Mouse (Mus musculus): ENCODE data around the gene Elavl1. TPM values are rescaled to one million over a fixed set of nuclear protein-coding genes. Genes with fewer than 3 reads are reported as not detected.

Gene Elavl1
- total and polyA plus RNA-seq, 3 experiments = 55.8 to 112 (median 76.4) TPM

DNA sequence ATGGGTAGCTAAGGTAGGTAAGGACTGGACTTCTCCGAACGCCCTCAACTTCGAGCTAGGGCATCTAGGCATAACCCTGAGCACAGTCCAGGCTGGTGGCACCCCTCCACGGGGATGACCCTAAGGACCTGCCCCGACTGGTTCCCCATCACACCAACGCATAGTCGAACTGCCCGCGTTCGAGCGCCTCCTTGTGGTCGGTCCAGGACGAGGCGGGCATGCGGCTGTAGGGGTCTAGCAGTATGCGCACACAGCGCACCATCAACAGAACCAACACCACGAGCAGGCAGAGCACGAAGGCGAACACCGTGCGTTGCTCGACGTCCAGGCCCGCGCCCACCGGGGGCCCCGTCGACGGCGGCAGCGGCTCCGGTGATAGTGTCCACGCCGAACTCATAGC, 67.0 kb downstream of the Elavl1 start:
- H3K36me3 ChIP-seq (replicated peaks in 1 of 2; ENCODE audit: control insufficient read depth in 1 of 2, insufficient read depth in 1 of 2, low read length in 1 of 2) = peaks cover 75 to 91% of the 10 kb centered on the region in 2 experiments
- no peak overlapping the region for H3K4me2 ChIP-seq (ENCODE audit: insufficient read depth, low read depth, poor library complexity, severe bottlenecking)
- no peak overlapping the region for H3K27ac ChIP-seq (ENCODE audit: insufficient read depth, low read depth)
- H3K4me1 ChIP-seq (ENCODE audit: control insufficient read depth in 1 of 2, insufficient read depth in 2 of 2) = peaks cover 3 to 8% of the 10 kb centered on the region in 2 experiments
- dilution Hi-C loops (cut with MboI; ENCODE audit: extremely low pct_ligation_motif_present, extremely low pct_unique_long_range_greater_than_20kb, low sequenced_read_pairs) = no loop called here
- no peaks in the 10 kb centered on the region for H3K9me3 ChIP-seq (replicated peaks; ENCODE audit: low read length)
- H3K79me2 ChIP-seq (replicated peaks; ENCODE audit: control insufficient read depth, extremely low read depth, insufficient read depth, poor library complexity, severe bottlenecking) = no peaks in the 10 kb centered on the region
- in situ Hi-C loops (cut with MboI; ENCODE audit: low pct_ligation_motif_present, low pct_unique_long_range_greater_than_20kb, low sequenced_read_pairs) = loop anchor here (10.0 kb wide), 1 partner anchor 57 kb away; no protein-coding TSS in a partner anchor
- no peak overlapping the region for H3K4me3 ChIP-seq (replicated peaks in 1 of 3; ENCODE audit: low read depth in 2 of 3, low read length in 2 of 3, poor library complexity in 1 of 3)
- H3K27me3 ChIP-seq (replicated peaks) = no peaks in the 10 kb centered on the region
- no peak for TF ChIP-seq IRF4 (IDR thresholded peaks at IDR 0.05; ENCODE audit: low read depth, low read length)
- TF ChIP-seq SMC3 (IDR thresholded peaks at IDR 0.05; ENCODE audit: low read depth, low read length) = peak; percentile 21; the same call in 1 of the 2 replicates
- peak in 1 of 2 experiments; percentile 47; a peak in 2 of 4 replicates for TF ChIP-seq CTCF (conservative IDR thresholded peaks at IDR 0.05 in 1 of 2, IDR thresholded peaks at IDR 0.05 in 1 of 2; ENCODE audit: low read depth in 2 of 2, low read length in 2 of 2)
- no peak overlapping the region for H3K9ac ChIP-seq (ENCODE audit: insufficient read depth, low read depth)
- no peak for DNase-seq (ENCODE audit: extremely low read depth)

DNA sequence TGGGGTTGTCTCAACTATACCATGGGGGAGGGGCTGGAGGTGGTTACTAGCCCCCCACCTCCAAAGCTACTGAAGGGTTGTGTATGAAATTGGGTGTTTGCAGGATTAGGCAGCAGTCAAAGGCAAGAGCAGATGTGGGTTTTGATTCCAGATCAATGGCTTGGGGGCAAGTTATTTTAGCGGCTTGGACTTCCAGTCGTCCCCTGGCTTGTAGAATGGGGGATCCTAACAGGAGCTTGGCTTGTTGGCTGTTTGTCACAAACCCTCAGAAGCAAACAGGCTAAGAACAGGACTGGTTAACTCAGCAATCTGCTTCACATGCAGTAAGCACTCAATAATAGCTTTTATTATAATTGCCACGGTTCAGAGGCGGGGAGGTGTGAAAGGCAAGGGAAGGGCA, 67.9 kb downstream of the Elavl1 start:
- H3K27ac ChIP-seq (ENCODE audit: insufficient read depth, low read depth) = no peak overlapping the region
- no peak overlapping the region for H3K4me3 ChIP-seq (replicated peaks in 1 of 3; ENCODE audit: low read depth in 2 of 3, low read length in 2 of 3, poor library complexity in 1 of 3)
- TF ChIP-seq JUN (IDR thresholded peaks at IDR 0.05; ENCODE audit: insufficient read depth, low read depth, low read length) (no peak), MAZ (IDR thresholded peaks at IDR 0.05; ENCODE audit: low read depth, low read length) (no peak), NRF1 (IDR thresholded peaks at IDR 0.05; ENCODE audit: low read depth, low read length) (no peak), BHLHE40 (IDR thresholded peaks at IDR 0.05; ENCODE audit: low read depth, low read length) (no peak), TBP (conservative IDR thresholded peaks at IDR 0.05; ENCODE audit: low read depth, low read length) (no peak), USF2 (conservative IDR thresholded peaks at IDR 0.05; ENCODE audit: low read depth, low read length) (no peak), SMC3 (IDR thresholded peaks at IDR 0.05; ENCODE audit: low read depth, low read length) (no peak), ZKSCAN1 (IDR thresholded peaks at IDR 0.05; ENCODE audit: borderline replicate concordance, low read depth, low read length) (no peak), ZMIZ1 (IDR thresholded peaks at IDR 0.05; ENCODE audit: low read depth, low read length) (no peak)
- in situ Hi-C loops (cut with MboI; ENCODE audit: low pct_ligation_motif_present, low pct_unique_long_range_greater_than_20kb, low sequenced_read_pairs) (loop anchor here (10.0 kb wide), 1 partner anchor 57 kb away; no protein-coding TSS in a partner anchor), dilution Hi-C loops (cut with MboI; ENCODE audit: extremely low pct_ligation_motif_present, extremely low pct_unique_long_range_greater_than_20kb, low sequenced_read_pairs) (no loop called here)
- H3K9me3 ChIP-seq (replicated peaks; ENCODE audit: low read length) = no peaks in the 10 kb centered on the region
- H3K79me2 ChIP-seq (replicated peaks; ENCODE audit: control insufficient read depth, extremely low read depth, insufficient read depth, poor library complexity, severe bottlenecking) = no peaks in the 10 kb centered on the region
- no peak overlapping the region for H3K4me2 ChIP-seq (ENCODE audit: insufficient read depth, low read depth, poor library complexity, severe bottlenecking)
- peaks cover 6 to 11% of the 10 kb centered on the region in 2 experiments for H3K4me1 ChIP-seq (ENCODE audit: control insufficient read depth in 1 of 2, insufficient read depth in 2 of 2)
- H3K27me3 ChIP-seq (replicated peaks) = no peaks in the 10 kb centered on the region
- no peak overlapping the region for H3K9ac ChIP-seq (ENCODE audit: insufficient read depth, low read depth)
- no peak for DNase-seq (ENCODE audit: extremely low read depth)
- peaks cover 67 to 82% of the 10 kb centered on the region in 2 experiments for H3K36me3 ChIP-seq (replicated peaks in 1 of 2; ENCODE audit: control insufficient read depth in 1 of 2, insufficient read depth in 1 of 2, low read length in 1 of 2)

DNA sequence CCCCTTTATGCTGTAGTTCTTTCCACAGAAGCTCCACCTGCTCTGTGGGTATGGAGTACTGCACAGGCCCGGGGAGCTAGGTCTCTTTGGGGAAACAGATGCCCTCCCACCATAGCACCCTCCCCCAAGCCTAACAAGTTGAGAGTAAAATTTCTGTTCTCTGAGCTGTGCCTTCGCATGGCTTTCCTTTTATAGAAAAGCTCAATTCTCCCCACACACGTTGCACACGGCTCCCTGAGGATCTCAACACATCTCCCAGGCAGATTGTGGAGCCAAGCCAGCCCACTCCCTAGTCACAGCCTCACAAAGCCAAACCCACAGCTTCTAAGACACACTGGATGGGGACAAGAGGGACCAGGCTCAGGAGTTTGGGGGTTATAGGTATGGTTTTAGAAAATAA, 68.3 kb downstream of the Elavl1 start:
- Histone ChIP-seq H3K9ac (ENCODE audit: insufficient read depth, low read depth) (no peak overlapping the region), H3K27ac (ENCODE audit: insufficient read depth, low read depth) (no peak overlapping the region), H3K9me3 (replicated peaks; ENCODE audit: low read length) (no peaks in the 10 kb centered on the region), H3K36me3 (replicated peaks in 1 of 2; ENCODE audit: control insufficient read depth in 1 of 2, insufficient read depth in 1 of 2, low read length in 1 of 2) (peaks cover 63 to 78% of the 10 kb centered on the region in 2 experiments), H3K4me1 (ENCODE audit: control insufficient read depth in 1 of 2, insufficient read depth in 2 of 2) (peaks cover 7 to 14% of the 10 kb centered on the region in 2 experiments), H3K4me2 (ENCODE audit: insufficient read depth, low read depth, poor library complexity, severe bottlenecking) (no peak overlapping the region), H3K79me2 (replicated peaks; ENCODE audit: control insufficient read depth, extremely low read depth, insufficient read depth, poor library complexity, severe bottlenecking) (no peaks in the 10 kb centered on the region), H3K27me3 (replicated peaks) (no peaks in the 10 kb centered on the region), H3K4me3 (replicated peaks in 1 of 3; ENCODE audit: low read depth in 2 of 3, low read length in 2 of 3, poor library complexity in 1 of 3) (no peak overlapping the region)
- no peak for TF ChIP-seq RAD21 (IDR thresholded peaks at IDR 0.05; ENCODE audit: low read depth, low read length)
- no peak for TF ChIP-seq TCF12 (IDR thresholded peaks at IDR 0.05; ENCODE audit: low read depth, low read length)
- no peak for TF ChIP-seq CTCF (conservative IDR thresholded peaks at IDR 0.05 in 1 of 2, IDR thresholded peaks at IDR 0.05 in 1 of 2; ENCODE audit: low read depth in 2 of 2, low read length in 2 of 2)
- TF ChIP-seq BHLHE40 (IDR thresholded peaks at IDR 0.05; ENCODE audit: low read depth, low read length) = no peak
- no peak for TF ChIP-seq SIN3A (IDR thresholded peaks at IDR 0.05; ENCODE audit: low read length)
- TF ChIP-seq ZNF384 (IDR thresholded peaks at IDR 0.05; ENCODE audit: low read depth, low read length) = no peak
- TF ChIP-seq ZC3H11A (IDR thresholded peaks at IDR 0.05; ENCODE audit: low read depth, low read length) = no peak
- no peak for TF ChIP-seq E2F4 (IDR thresholded peaks at IDR 0.05; ENCODE audit: insufficient replicate concordance, low read depth, low read length)
- TF ChIP-seq HCFC1 (IDR thresholded peaks at IDR 0.05; ENCODE audit: low read depth, low read length) = no peak
- no peak for TF ChIP-seq POLR2A (IDR thresholded peaks at IDR 0.05; ENCODE audit: low read depth, low read length)
- TF ChIP-seq CHD2 (IDR thresholded peaks at IDR 0.05; ENCODE audit: low read length) = no peak
- no peak for TF ChIP-seq NELFE (IDR thresholded peaks at IDR 0.05; ENCODE audit: low read depth, low read length)
- TF ChIP-seq ETS1 (conservative IDR thresholded peaks at IDR 0.05; ENCODE audit: low read depth, low read length) = no peak
- TF ChIP-seq TBP (conservative IDR thresholded peaks at IDR 0.05; ENCODE audit: low read depth, low read length) = no peak
- no peak for TF ChIP-seq CHD1 (IDR thresholded peaks at IDR 0.05; ENCODE audit: low read depth, low read length)
- no peak for TF ChIP-seq USF1 (IDR thresholded peaks at IDR 0.05; ENCODE audit: low read depth, low read length)
- no peak for TF ChIP-seq MAZ (IDR thresholded peaks at IDR 0.05; ENCODE audit: low read depth, low read length)
- TF ChIP-seq JUND (conservative IDR thresholded peaks at IDR 0.05; ENCODE audit: low read depth, low read length) = no peak
- no peak for TF ChIP-seq USF2 (conservative IDR thresholded peaks at IDR 0.05; ENCODE audit: low read depth, low read length)
- in situ Hi-C loops (cut with MboI; ENCODE audit: low pct_ligation_motif_present, low pct_unique_long_range_greater_than_20kb, low sequenced_read_pairs) = loop anchor here (10.0 kb wide), 1 partner anchor 58 kb away; no protein-coding TSS in a partner anchor
- DNase-seq (ENCODE audit: extremely low read depth) = no peak
- dilution Hi-C loops (cut with MboI; ENCODE audit: extremely low pct_ligation_motif_present, extremely low pct_unique_long_range_greater_than_20kb, low sequenced_read_pairs) = no loop called here

All from CH12.LX (cell line).